Mouse (Mus musculus): ENCODE results near the gene Gab1.
A peak's percentile ranks its signal among the peaks of the same experiment; 100 is the strongest.

Gab1 gene

DNA sequence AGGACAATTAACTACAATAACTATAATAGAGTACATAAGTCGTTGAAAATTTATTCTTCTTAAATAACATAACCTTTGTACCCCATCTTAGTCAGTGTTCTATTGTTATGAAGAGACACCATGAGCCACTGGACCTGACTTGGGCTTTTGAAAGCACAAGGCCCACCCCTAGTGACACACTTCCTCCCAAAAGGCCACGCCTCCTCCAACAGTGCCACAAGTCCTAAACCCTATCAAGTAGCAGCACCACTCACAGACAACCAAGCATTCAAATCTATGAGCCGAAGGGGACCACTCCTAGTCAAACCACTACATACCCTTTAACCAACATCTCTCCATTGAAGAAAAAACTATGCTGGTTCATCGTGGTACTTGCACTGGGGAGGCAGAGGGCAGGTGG, 131.2 kb downstream of the Gab1 start:
- DNase-seq (ENCODE audit: low read depth, low spot score): no peak

DNA sequence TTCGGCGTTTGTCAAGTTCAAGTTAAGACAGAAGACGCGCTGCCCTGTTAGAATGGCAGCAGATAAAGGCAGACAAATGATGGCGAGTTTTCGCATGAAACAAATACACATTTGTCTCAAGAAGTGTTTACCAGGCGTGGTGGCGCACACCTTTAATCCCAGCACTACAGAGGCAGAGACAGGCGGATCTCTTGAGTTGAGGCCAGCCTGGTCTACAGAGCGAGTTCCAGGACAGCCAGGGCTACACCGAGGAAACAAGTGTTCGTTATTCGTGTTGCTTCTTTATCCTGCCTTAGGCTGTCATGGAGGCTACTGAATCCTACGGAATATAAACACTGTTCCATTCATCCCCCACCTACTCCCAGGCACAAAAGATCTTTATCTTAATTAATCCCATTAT, 140.4 kb downstream of the Gab1 start:
- DNase-seq (ENCODE audit: low read depth, low spot score): no peak

DNA sequence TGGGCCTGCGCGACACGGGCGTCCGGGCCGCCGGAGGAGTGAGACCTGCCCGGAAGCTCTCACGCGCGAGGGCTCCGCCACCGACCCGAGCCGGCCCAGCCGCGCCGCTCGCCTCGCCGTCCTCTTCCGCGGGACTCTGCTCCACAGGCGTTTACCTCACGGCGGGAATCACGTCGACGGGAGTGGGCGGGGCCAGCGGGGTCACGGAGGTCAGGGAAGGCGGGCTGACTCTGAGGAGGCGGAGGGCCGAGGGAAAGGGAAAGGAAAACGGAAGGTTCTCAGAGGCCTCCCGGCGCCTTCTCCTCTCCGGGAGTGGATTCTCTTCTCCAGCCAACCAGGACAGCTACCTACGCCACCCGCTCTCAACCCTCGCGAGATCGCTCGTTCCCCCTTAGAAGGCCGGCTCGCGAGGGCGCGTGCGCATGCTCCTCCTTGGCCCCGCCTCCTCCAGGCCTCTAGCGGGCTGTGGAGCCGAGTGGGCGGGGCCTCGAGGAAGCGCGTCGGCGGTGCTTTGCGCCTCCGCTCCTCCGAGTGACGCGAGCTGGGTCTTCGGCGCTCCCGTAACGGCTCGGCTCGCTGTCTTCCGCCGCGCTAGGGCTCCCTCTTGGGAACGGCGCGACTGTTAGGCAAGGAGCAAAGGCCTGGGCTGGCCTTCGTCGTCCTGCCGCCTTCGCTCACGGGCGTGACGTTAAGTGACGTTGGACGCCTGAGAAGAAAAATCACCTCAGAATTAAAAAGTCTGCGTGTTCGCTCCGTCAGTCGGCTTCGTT, 141.0 kb downstream of the Gab1 start, which contains the start of gene Smarca5:
Gene Smarca5, minus strand, starts transcription at position 343 of the 770 bp plus-strand sequence.
- peak; percentile 97 for DNase-seq (ENCODE audit: low read depth, low spot score)

DNA sequence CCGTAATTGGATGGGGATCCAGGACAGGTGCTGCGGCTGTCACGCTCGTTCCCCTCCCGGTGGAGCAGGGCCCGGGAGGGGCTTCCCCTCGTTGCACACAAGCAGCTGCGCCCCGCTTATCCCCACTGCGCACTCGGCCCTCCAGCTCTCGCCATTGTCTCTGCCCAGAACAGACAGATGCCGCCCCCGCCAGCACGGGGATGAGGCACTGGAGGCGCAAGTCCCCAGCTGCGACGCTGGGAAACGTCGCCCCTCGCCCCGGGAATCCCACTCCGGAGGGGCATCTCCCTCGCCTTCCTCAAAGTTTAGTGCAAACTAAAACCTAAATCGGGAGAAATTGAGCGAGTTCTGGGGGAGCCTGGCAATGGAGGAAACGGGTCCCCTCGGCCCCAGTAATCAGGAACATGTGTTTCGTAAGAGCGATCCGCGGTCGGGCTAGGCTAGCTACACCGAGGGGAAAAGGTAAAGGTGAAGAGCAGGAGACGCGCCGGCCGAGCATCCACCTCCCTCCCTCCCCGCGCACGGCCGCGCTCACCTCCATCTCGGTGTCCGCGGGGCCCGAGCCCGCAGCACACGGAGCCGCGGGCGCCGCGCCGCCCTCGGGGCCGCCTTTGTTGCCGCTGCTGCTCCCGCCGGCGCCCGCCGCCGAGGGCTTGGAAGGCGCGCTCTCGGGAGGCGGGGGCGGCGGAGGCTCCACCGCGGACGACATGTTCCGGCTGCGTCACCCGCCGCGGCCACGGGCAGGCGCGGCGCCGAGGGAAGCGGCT, 141.7 kb downstream of the Gab1 start:
- DNase-seq (ENCODE audit: low read depth, low spot score): peak; percentile 59

DNA sequence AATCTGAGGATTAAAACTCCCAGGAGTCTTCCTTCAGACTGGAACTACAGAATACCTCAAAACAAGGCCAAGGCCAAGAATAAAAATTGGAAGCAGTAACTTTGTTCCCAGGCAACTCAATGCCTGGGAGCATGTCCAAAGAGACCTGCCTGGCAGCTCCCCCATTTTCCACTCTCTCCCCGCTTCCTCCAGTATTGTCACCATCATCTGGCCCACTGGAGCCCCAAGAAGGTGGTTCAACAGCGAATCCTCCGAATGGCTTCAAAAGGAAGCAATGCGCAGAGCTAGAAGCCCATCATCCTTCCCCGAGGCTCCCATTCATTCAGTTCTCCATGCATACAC, 142.3 kb downstream of the Gab1 start:
- no peak for DNase-seq (ENCODE audit: low read depth, low spot score)

DNA sequence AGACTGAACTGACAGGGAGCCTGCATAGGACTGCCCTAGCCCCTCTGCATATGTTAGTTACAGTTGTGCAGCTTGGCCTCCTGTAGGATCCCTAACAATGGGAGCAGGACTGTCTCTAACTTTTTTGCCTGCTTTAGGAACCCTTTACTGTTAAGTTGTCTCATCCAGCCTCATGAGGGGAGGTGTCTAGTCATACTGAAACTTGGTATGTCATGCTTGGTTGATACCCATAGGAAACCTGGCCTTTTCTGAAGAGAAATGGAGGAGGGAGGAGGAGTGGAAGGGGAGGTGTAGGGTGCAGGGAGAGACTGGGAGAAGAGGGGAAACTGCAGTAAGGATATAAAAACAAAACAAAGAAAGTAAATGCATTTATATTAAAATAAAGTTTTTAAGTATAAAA, 148.0 kb downstream of the Gab1 start:
- no peak for DNase-seq (ENCODE audit: low read depth, low spot score)

DNA sequence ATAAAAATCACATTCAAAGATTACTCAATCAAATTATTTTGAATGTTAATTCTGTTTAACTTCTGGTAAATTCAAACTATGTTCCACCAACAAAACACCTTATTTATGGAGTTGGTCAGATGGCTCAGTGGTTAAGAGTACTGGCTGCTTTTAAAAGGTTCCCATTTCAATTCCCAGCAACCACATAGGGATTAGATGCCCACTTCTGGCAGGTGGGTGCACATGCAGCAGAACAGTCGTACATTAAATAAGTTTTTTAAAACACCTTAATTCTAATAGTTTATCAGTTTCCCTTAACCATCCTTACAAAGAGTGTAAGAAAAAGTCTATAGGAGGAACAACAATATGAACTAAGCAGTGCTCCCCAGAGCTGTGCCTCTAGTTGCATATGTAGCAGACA, 165.9 kb downstream of the Gab1 start:
- DNase-seq (ENCODE audit: low read depth, low spot score): no peak
